Mouse (Mus musculus) left cerebral cortex, adult 2 months (tissue): ENCODE data around the gene Ube2d2b. TPM values are rescaled to one million over a fixed set of nuclear protein-coding genes. Genes with fewer than 3 reads are reported as not detected.

Experiments
- DNase-seq, 2 experiments: peaks; one replicate each; pipeline ENCODE4 v3.0.0; 2021 to 2022; ENCODE audit warnings: low spot score in 2 of 2, mixed read lengths in 1 of 2; ENCODE audit errors: extremely low spot score in 1 of 2
- H3K27ac ChIP-seq: fragments of 200-600 bp; 2 replicates; pipeline ENCODE4 v1.8.1; 2022
- H3K4me3 ChIP-seq: fragments of 200-600 bp; 2 replicates; pipeline ENCODE4 v1.8.1; 2022
- CTCF ChIP-seq: fragments of 200-600 bp; IDR thresholded peaks from 2 replicates; pipeline ENCODE4 v1.8.1; 2022; ENCODE audit warnings: antibody characterized with exemption, mild to moderate bottlenecking, moderate library complexity
- intact Hi-C: fragments of 180-260 bp; cut with DNase I; formaldehyde crosslinking; loops from one replicate; pipeline ENCODE4 v1.15.1; 2025
- long read RNA-seq, 2 experiments: library from polyadenylated mRNA; stranded (forward); transcript quantifications; one replicate each; pipeline ENCODE4 v2.0.0; 2021; ENCODE audit warnings: borderline mapping rate in 2 of 2
- total RNA-seq, 2 experiments: library from RNA; stranded (reverse); gene quantifications; 2 replicates each; pipeline ENCODE4 v1.2.3; 2021

Ube2d2b gene
- not detected for total RNA-seq
- long read RNA-seq, experiment 1, partial matches to known transcripts: 0 of 2 reads
- long read RNA-seq, experiment 1, other reads (novel, unspliced or antisense): 0 of 2 reads
- long read RNA-seq, experiment 2, partial matches to known transcripts: 0 of 3 reads
- long read RNA-seq, experiment 2, other reads (novel, unspliced or antisense): 0 of 3 reads

GRCm38 (mm10) chr5:107829998-107830560 lies at the start of gene Ube2d2b:
Gene Ube2d2b (plus strand): TSS chr5:107830099.
- DNase-seq: no peak
- intact Hi-C loops: no loop called here
- TF ChIP-seq CTCF: no peak
- no peak within 1 kb of the TSS for H3K27ac ChIP-seq
- no peak within 1 kb of the TSS for H3K4me3 ChIP-seq

- TF ChIP-seq CTCF: no peak; the same call in 1 of the 2 replicates
- H3K27ac ChIP-seq: no peak overlapping the region
- H3K4me3 ChIP-seq: no peak overlapping the region
- intact Hi-C loops: no loop called here
- DNase-seq: no peak
These were observed 47.5 kb upstream of the Ube2d2b start for GRCm38 (mm10) chr5:107782360-107782759.

- intact Hi-C loops: no loop called here
- DNase-seq: no peak
- TF ChIP-seq CTCF: no peak
These were observed 42.0 kb upstream of the Ube2d2b start for GRCm38 (mm10) chr5:107787682-107788443.

DNA sequence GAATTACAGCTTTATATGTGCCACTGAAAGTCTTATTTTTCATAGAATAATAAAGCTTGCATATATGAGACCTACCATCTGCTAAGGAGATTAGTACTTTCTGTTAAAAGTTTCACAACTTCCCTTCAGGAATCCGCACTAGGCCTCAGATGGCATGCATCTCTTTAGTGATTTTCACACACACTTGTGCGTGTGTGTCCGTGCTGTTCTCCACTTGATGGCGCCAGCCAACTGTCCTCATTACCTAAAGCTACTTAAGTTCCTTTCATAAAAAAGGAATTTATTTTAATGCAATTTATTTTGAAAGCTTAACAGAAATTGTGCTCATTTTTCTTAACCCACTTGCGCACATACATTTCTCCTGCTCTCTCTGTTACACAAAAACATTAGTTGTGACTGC lies 40.4 kb upstream of the Ube2d2b start:
- Histone ChIP-seq H3K4me3 (no peak overlapping the region), H3K27ac (no peak overlapping the region)
- TF ChIP-seq CTCF: peak; percentile 43
- no peak for DNase-seq
- intact Hi-C loops: no loop called here

More at GRCm38 (mm10) chr5:107787682-107788443, 42.0 kb upstream of the Ube2d2b start:
- no peak overlapping the region for H3K4me3 ChIP-seq
- no peak overlapping the region for H3K27ac ChIP-seq

DNA sequence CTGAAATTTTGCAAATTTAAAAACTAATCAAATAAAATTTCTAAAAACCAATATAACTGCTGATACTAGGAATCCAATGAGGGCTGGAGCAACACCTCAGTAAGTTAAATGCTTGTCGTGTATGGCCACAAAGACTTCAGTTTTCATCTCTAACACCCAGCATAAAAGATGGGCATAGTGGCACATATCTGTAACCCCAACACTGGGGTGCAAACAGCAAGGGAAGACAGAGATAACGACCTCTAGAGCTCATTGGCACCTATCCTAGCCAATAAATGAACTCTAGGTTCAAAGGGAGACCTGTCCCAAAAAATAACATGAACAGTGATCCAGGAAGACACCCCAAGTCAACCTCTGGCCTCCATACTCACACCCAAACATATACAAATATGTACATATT lies 37.9 kb upstream of the Ube2d2b start:
- intact Hi-C loops: no loop called here
- TF ChIP-seq CTCF: no peak
- Histone ChIP-seq H3K27ac (no peak overlapping the region), H3K4me3 (no peak overlapping the region)
- DNase-seq: no peak

DNA sequence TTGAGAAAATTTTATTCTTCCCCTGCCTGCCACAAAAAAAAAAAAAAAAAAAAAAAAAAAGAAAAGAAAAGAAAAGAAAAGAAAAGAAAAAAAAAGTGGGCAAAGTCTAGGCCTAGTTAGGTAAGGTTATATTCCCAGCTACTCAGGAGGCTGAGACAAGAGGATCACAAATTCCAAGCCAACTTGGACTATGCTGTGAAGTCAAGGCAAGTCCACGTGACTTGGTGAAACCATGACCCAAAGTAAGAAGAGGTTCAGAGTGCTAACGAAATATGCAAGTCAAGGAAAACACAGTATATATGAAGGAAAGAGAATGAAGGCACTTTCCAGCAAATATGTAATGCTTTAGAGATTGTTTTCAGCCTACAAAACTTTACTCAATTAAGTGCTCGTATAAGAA lies 37.4 kb upstream of the Ube2d2b start:
- intact Hi-C loops: no loop called here
- no peak overlapping the region for H3K27ac ChIP-seq
- DNase-seq: no peak
- TF ChIP-seq CTCF: no peak
- H3K4me3 ChIP-seq: no peak overlapping the region

GRCm38 (mm10) chr5:107793258-107793657 lies 36.6 kb upstream of the Ube2d2b start:
- Histone ChIP-seq H3K27ac (no peak overlapping the region), H3K4me3 (no peak overlapping the region)
- intact Hi-C loops: no loop called here
- no peak for TF ChIP-seq CTCF
- DNase-seq: no peak

DNA sequence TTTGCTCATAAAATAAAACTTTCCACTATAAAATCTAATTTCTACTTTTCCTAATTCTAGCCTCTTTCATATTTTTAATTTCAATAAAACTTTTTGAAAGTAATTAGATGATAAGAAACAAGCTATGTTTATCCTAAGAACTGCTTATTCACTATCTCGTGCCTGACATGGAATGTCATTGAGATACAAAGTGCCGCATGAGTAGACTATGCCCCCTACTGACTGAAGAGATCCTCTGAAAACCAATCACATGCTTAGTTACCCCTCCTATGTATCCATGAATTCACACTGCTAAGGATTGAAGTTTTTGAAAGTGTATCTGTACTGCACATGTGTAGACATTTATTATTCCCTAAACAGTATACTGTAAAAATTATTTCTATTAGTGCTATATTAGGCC lies 36.0 kb upstream of the Ube2d2b start:
- H3K27ac ChIP-seq: no peak overlapping the region
- no peak overlapping the region for H3K4me3 ChIP-seq
- peak; percentile 33 for TF ChIP-seq CTCF
- intact Hi-C loops: no loop called here
- no peak for DNase-seq

GRCm38 (mm10) chr5:107798290-107798689 lies 31.6 kb upstream of the Ube2d2b start:
- intact Hi-C loops: loop anchor here (5.0 kb wide), 1 partner anchor 94 kb away; no protein-coding TSS in a partner anchor
- no peak for TF ChIP-seq CTCF
- H3K4me3 ChIP-seq: no peak overlapping the region
- DNase-seq: no peak
- H3K27ac ChIP-seq: no peak overlapping the region

DNA sequence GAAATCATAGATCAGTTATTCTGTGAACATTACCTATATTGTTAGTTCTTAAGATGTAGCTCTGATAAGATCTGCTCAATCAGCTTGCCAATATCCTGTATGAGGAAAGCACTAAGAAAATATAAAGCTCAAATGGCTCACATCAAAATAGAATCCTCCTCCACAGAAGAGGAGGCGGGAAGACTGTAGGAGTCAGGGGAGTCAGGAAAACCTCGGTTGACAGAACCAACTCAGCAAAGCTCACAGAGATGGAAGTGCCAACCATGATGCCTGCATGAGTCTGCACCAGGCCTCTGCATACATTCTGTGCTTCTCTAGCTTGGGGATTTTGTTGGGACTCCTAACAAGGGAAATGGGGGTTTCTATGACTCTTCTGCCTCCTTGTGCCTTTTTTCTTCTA lies 28.7 kb upstream of the Ube2d2b start:
- Histone ChIP-seq H3K27ac (no peak overlapping the region), H3K4me3 (no peak overlapping the region)
- TF ChIP-seq CTCF: no peak
- no peak for DNase-seq
- intact Hi-C loops: loop anchor here (2.0 to 5.0 kb wide), 2 partner anchors 48 to 66 kb away; no protein-coding TSS in a partner anchor

GRCm38 (mm10) chr5:107802621-107803020 lies 27.3 kb upstream of the Ube2d2b start:
- no peak overlapping the region for H3K27ac ChIP-seq
- no peak for DNase-seq
- intact Hi-C loops: loop anchor here (5.0 kb wide), 1 partner anchor 65 kb away; no protein-coding TSS in a partner anchor

GRCm38 (mm10) chr5:107807496-107807895 lies 22.4 kb upstream of the Ube2d2b start:
- intact Hi-C loops: no loop called here
- TF ChIP-seq CTCF: no peak
- DNase-seq: no peak
- H3K4me3 ChIP-seq: no peak overlapping the region
- H3K27ac ChIP-seq: no peak overlapping the region

More at GRCm38 (mm10) chr5:107802621-107803020, 27.3 kb upstream of the Ube2d2b start:
- TF ChIP-seq CTCF: no peak
- no peak overlapping the region for H3K4me3 ChIP-seq
